Mouse (Mus musculus) limb, embryonic 13.5 days (tissue): Measurements from ENCODE around the gene A1bg. TPM values are rescaled to one million over a fixed set of nuclear protein-coding genes. Genes with fewer than 3 reads are reported as not detected.

Experiments
- ATAC-seq: fragments of 200-750 bp; cut with Nextera tagmentation; 2 replicates; pipeline ENCODE4 v1.8.0; 2017; ENCODE audit warnings: low read depth, moderate number of reproducible peaks, moderate TSS enrichment; ENCODE audit not compliant: low FRiP score
- H3K27ac ChIP-seq: fragments of 300-500 bp; sonication (generic); 2 replicates; pipeline ENCODE4 v1.5.1; 2015; ENCODE audit warnings: inconsistent platforms, mild to moderate bottlenecking, moderate library complexity
- H3K27me3 ChIP-seq: fragments of 300-500 bp; sonication (generic); 2 replicates; pipeline ENCODE4 v1.6.1; 2015; ENCODE audit warnings: mild to moderate bottlenecking, inconsistent platforms
- H3K36me3 ChIP-seq: fragments of 300-500 bp; sonication (generic); 2 replicates; pipeline ENCODE4 v1.6.1; 2015; ENCODE audit warnings: inconsistent platforms, mild to moderate bottlenecking, moderate library complexity
- H3K4me1 ChIP-seq: fragments of 300-500 bp; sonication (generic); 2 replicates; pipeline ENCODE4 v1.6.1; 2015; ENCODE audit warnings: inconsistent platforms
- H3K4me2 ChIP-seq: fragments of 300-500 bp; sonication (generic); replicated peaks from 2 replicates; pipeline ENCODE4 v1.6.1; 2015; ENCODE audit warnings: inconsistent platforms, mild to moderate bottlenecking, moderate library complexity
- H3K4me3 ChIP-seq: fragments of 300-500 bp; sonication (generic); 2 replicates; pipeline ENCODE4 v1.5.1; 2015; ENCODE audit warnings: moderate library complexity, mild to moderate bottlenecking, inconsistent platforms
- H3K9ac ChIP-seq: fragments of 300-500 bp; sonication (generic); 2 replicates; pipeline ENCODE4 v1.6.1; 2015; ENCODE audit warnings: mild to moderate bottlenecking, inconsistent platforms
- H3K9me3 ChIP-seq: fragments of 300-500 bp; sonication (generic); 2 replicates; pipeline ENCODE4 v1.6.1; 2016; ENCODE audit warnings: inconsistent platforms
- WGBS: fragments of 180-500 bp; shearing (Covaris S2); methylation state at CpG from one replicate; pipeline ENCODE4 v1.1.7; 2015; 5-methylcytosine and 5-hydroxymethylcytosine counted together
- polyA plus RNA-seq: library from polyadenylated mRNA; unstranded; fragments of >200 nt; fragmentation: Nextera tagmentation; extraction: Ambion mirVana; gene quantifications from 2 replicates; pipeline ENCODE4 v1.2.1, GENCODE M21; 2015

The A1bg gene
- not detected in 2 replicates for polyA plus RNA-seq

DNA sequence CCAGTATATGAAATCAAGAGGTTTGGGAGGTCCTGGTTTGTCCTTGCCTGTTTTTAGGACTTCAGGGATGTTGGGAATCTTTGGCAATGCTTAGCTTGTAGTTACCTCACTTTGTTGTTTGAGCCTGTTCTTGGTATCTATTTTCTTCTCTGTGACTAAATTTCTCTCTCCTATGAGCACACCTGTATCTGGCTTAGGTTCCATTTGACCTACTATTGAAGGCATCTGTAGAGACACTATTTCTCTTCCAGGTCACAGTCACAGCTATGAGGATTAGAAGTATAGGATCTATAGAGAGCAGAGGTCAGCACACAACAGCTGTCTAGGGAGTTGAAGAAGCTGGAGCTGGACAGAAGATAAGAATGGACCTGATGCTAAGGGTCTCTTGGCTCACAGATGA, at the start of gene A1bg:
TSS of gene A1bg (minus strand) at position 101 of the 400 bp plus-strand sequence.
- no peak within 1 kb of the TSS for H3K9ac ChIP-seq
- H3K27me3 ChIP-seq: no peaks in the 10 kb centered on the region
- no peak within 1 kb of the TSS for H3K27ac ChIP-seq
- no peaks in the 10 kb centered on the region for H3K36me3 ChIP-seq
- H3K4me1 ChIP-seq: no peaks in the 10 kb centered on the region
- H3K4me3 ChIP-seq: no peak within 1 kb of the TSS
- no peak within 1 kb of the TSS for H3K4me2 ChIP-seq
- ATAC-seq: no peak
- no peaks in the 10 kb centered on the region for H3K9me3 ChIP-seq

GRCm38 (mm10) chr15:60968549-60968861, 45.7 kb upstream of the A1bg start:
- Histone ChIP-seq H3K4me3 (no peak overlapping the region), H3K9me3 (no peaks in the 10 kb centered on the region), H3K4me2 (no peak overlapping the region), H3K4me1 (0 out of 2 replicates have a peak, but pooled peaks cover 10% of the 10 kb centered on the region), H3K27ac (no peak overlapping the region), H3K36me3 (no peaks in the 10 kb centered on the region), H3K27me3 (no peaks in the 10 kb centered on the region), H3K9ac (no peak overlapping the region)
- 69% methylated on average over 1 of the region's 1 CpGs for WGBS
- no peak for ATAC-seq

DNA sequence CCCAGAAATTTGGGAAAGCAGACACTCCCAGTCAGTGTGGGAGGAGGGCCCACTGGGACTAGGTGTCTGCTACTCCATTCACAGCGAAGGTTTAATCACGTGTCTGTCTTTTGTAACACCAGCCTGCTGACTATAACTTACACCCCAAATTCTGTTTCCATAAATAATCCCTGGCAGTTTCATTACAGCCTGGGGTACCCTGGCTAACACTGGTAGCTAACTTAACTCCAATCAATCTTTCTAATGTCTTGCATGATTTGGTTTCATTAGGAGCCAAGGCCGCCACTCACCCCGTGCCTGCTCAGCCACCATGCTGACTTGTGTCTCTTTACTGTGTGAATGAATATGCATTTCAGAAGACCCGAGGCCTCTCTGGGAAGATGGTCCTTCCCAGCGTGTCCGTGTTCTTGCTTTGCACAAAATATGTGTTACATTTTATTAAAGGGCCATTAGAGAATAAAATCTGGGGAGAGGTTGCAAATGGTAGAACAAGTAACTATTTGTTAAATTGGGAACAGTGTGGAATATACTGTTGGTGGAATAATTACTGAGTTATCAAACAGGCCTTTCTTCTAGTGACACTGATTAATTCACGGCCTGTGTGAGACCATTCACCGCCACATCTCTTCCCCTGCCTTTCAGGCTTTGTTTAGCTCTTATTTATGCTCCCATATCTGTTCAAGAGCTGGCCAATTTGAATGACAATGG, 45.2 kb upstream of the A1bg start:
- Histone ChIP-seq H3K27me3 (no peaks in the 10 kb centered on the region), H3K27ac (no peak overlapping the region), H3K4me3 (no peak overlapping the region), H3K4me1 (0 out of 2 replicates have a peak, but pooled peaks cover 10% of the 10 kb centered on the region), H3K36me3 (no peaks in the 10 kb centered on the region), H3K9ac (no peak overlapping the region), H3K4me2 (no peak overlapping the region), H3K9me3 (no peaks in the 10 kb centered on the region)
- no peak for ATAC-seq
- 43% methylated on average over 9 of the region's 9 CpGs for WGBS

DNA sequence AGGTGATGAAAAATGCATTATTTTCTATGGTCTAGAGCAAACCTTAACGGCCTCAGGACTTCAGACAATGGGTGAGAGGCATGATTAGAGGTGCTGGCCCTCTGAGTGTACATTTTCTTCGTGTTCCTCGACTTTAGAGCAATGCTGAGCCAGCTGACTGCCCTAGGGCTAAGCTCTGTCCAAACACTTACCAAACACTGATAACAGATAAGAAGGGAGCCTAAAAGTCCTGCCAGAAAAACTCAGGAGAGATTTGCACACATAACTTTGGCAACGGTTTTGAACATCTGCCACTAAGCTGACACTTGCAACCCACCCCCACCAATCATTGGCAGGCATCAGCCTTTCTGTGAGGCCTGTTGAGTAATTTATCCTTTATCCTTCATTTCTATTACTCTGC, 2.9 kb upstream of the A1bg start:
- Histone ChIP-seq H3K27me3 (no peaks in the 10 kb centered on the region), H3K36me3 (no peaks in the 10 kb centered on the region), H3K4me1 (no peaks in the 10 kb centered on the region), H3K4me3 (no peak overlapping the region), H3K9ac (no peak overlapping the region), H3K27ac (no peak overlapping the region), H3K9me3 (no peaks in the 10 kb centered on the region), H3K4me2 (no peak overlapping the region)
- no peak for ATAC-seq
- WGBS: 71% methylated on average over 4 of the region's 4 CpGs

DNA sequence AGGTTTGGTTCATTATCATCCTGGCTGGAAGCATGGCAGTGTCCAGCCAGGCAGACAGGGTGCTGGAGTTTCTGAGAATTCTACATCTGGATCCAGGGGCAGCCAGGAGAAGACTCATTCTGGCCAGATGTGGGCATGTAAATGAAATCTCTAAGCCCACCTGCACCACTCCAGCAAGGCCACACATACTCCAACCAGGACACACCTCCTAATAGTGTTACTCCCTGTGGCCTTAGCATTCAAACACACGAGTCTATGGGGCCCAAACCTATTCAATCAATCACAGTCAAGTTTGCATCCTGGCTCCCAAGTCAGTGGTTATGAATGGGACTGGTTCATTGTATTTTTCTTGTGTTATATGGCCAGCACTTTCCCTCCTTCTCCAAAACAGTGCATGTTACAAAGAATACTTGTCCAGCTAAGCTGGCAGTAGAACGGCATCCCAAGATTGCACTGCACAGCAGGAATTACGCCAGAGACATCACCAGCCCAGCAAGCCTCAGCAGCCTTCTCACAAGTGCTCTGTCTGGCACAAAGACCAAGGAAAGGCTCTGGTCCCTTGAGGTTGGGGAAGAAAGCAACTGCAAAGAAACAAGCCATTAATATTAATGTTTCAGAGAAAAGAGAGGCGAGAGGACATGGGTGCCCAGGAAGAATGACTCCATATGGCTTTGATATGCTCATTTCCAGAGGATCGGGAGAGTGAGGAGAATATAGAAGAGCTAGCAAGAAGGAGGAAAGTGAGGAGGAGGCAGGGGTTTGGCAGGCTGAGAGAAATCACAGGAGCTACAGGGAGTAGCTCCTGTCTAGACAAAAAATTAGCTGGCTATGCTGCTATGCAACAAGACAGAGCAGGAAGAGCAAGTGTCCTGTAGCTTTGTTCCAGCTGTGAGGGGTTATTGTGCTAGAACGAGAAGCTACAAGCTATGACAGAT, 18.8 kb downstream of the A1bg start:
- 70% methylated on average over 6 of the region's 6 CpGs for WGBS

DNA sequence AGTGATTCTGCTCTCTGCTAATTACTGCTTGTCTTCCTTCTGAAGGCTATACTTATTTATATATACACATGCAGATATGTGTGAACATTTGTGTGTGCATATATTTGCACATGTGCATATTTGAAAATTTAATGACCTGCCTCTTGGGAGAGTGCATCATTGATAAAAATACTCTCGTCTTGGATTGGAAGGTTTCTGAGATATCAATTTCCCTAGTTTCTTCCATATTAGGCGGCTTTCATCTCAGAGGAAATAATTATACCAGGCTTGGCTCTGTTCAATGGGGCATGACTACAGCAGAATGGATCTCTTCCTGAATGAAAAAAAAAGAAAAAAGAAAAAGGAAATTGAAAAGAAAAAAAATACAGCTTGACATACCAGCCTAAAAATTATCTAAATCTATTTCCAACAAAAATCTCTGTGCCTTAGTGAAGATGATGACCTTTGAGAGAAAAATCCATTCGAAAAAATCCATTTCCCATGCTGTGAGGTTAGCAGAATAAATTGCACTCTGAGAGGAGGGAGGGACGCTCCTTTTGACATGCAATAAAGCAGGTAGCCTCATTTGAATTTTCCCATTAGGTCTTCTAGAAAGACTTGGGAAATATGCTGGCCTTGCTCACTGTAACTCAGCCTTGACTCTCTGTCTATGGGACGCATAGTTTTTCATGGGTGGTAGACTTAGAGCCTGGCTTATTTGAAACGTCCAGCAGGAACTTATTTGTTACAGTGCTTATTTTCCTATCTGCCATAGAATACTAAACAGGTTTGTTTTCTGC, 24.4 kb downstream of the A1bg start:
- Histone ChIP-seq H3K27ac (no peak overlapping the region), H3K36me3 (no peaks in the 10 kb centered on the region), H3K4me1 (no peaks in the 10 kb centered on the region), H3K4me3 (no peak overlapping the region), H3K4me2 (no peak overlapping the region), H3K9ac (no peak overlapping the region), H3K9me3 (no peaks in the 10 kb centered on the region), H3K27me3 (no peaks in the 10 kb centered on the region)
- ATAC-seq: no peak
- WGBS: 67% methylated on average over 6 of the region's 6 CpGs

More for the DNA sequence above, 18.8 kb downstream of the A1bg start:
- Histone ChIP-seq H3K27me3 (no peaks in the 10 kb centered on the region), H3K4me2 (no peak overlapping the region), H3K4me3 (no peak overlapping the region), H3K9me3 (no peaks in the 10 kb centered on the region), H3K36me3 (no peaks in the 10 kb centered on the region), H3K27ac (no peak overlapping the region), H3K4me1 (peaks cover 3% of the 10 kb centered on the region; the same call in 1 of the 2 replicates), H3K9ac (no peak overlapping the region)
- no peak for ATAC-seq

- H3K27ac ChIP-seq: no peak overlapping the region
- 76% methylated on average over 2 of the region's 2 CpGs for WGBS
- no peak overlapping the region for H3K9ac ChIP-seq
- no peak for ATAC-seq
- H3K9me3 ChIP-seq: no peaks in the 10 kb centered on the region
- no peaks in the 10 kb centered on the region for H3K4me1 ChIP-seq
- no peaks in the 10 kb centered on the region for H3K36me3 ChIP-seq
- H3K27me3 ChIP-seq: no peaks in the 10 kb centered on the region
- no peak overlapping the region for H3K4me2 ChIP-seq
- H3K4me3 ChIP-seq: no peak overlapping the region
These were observed 26.8 kb downstream of the A1bg start for GRCm38 (mm10) chr15:60896040-60896439.

- Histone ChIP-seq H3K4me2 (no peak overlapping the region), H3K4me1 (no peaks in the 10 kb centered on the region), H3K27me3 (no peaks in the 10 kb centered on the region), H3K9ac (no peak overlapping the region), H3K36me3 (no peaks in the 10 kb centered on the region), H3K27ac (no peak overlapping the region), H3K9me3 (no peaks in the 10 kb centered on the region), H3K4me3 (no peak overlapping the region)
- 88% methylated on average over 3 of the region's 3 CpGs for WGBS
- ATAC-seq: no peak
These were observed 29.8 kb downstream of the A1bg start for GRCm38 (mm10) chr15:60892976-60893463.

DNA sequence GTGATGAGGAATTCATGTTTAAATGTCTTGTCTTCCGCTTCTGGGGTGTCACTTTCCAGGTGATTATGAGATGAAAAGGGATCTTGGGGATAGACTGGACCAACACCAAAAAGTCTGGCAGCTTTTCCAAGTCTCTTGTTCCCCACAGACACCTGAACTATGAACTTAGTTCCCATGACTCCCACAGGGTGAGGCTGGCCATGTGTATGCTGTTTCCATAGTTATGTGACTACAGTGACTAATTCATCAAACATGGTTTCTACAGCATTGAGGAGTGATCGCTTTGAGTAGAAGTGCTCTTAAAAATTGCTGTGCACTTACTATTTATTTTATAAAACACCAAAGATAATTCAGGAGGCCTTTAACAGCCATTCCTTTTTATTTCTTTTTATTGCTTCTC, 34.1 kb downstream of the A1bg start:
- 84% methylated on average over 2 of the region's 2 CpGs for WGBS
- no peak overlapping the region for H3K9ac ChIP-seq

GRCm38 (mm10) chr15:60875721-60876120, 47.1 kb downstream of the A1bg start:
- no peak overlapping the region for H3K4me2 ChIP-seq
- 87% methylated on average over 6 of the region's 6 CpGs for WGBS
- H3K36me3 ChIP-seq: no peaks in the 10 kb centered on the region
- no peaks in the 10 kb centered on the region for H3K27me3 ChIP-seq
- H3K4me1 ChIP-seq: no peaks in the 10 kb centered on the region
- no peaks in the 10 kb centered on the region for H3K9me3 ChIP-seq
- H3K4me3 ChIP-seq: no peak overlapping the region
- H3K9ac ChIP-seq: no peak overlapping the region
- no peak for ATAC-seq
- H3K27ac ChIP-seq: no peak overlapping the region

More for the DNA sequence above, 34.1 kb downstream of the A1bg start:
- Histone ChIP-seq H3K4me2 (no peak overlapping the region), H3K4me1 (no peaks in the 10 kb centered on the region), H3K9me3 (no peaks in the 10 kb centered on the region), H3K36me3 (no peaks in the 10 kb centered on the region), H3K4me3 (no peak overlapping the region), H3K27me3 (no peaks in the 10 kb centered on the region), H3K27ac (no peak overlapping the region)
- ATAC-seq: no peak

GRCm38 (mm10) chr15:60862417-60862816, 60.4 kb downstream of the A1bg start:
- H3K36me3 ChIP-seq: no peaks in the 10 kb centered on the region
- H3K4me2 ChIP-seq: no peak overlapping the region
- H3K27ac ChIP-seq: no peak overlapping the region
- no peaks in the 10 kb centered on the region for H3K4me1 ChIP-seq
- H3K4me3 ChIP-seq: no peak overlapping the region
- ATAC-seq: no peak
- 85% methylated on average over 3 of the region's 3 CpGs for WGBS
- no peaks in the 10 kb centered on the region for H3K9me3 ChIP-seq
- H3K27me3 ChIP-seq: no peaks in the 10 kb centered on the region
- no peak overlapping the region for H3K9ac ChIP-seq

DNA sequence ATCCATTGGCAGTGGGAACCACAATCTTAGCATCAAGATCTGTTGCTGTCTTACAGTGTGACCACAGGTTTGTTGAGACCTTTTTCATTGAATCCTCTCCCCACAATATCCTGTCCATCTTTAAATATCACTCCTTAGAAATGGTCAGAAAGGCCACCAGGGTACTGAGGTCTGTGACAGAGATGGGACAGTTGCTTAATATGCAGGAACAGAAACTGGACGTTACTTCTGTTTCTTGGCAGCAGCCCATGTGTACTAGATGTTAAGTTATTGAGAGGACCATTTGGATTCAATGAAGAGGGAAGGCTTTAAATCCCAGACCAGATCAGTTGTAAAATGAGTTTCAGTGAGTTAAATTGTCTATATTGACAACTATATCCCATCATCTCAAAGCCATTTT, 67.7 kb downstream of the A1bg start:
- 73% methylated on average over 1 of the region's 1 CpGs for WGBS
- peaks cover 14% of the 10 kb centered on the region for H3K4me1 ChIP-seq
- H3K27me3 ChIP-seq: no peaks in the 10 kb centered on the region
- no peak overlapping the region for H3K27ac ChIP-seq
- H3K4me3 ChIP-seq: no peak overlapping the region
- no peaks in the 10 kb centered on the region for H3K36me3 ChIP-seq
- H3K9me3 ChIP-seq: 0 out of 2 replicates have a peak, but pooled peaks cover 5% of the 10 kb centered on the region
- no peak overlapping the region for H3K4me2 ChIP-seq
- no peak overlapping the region for H3K9ac ChIP-seq
- no peak for ATAC-seq
